Mouse (Mus musculus) MEL (cell line): ENCODE results near the gene Lrba.

Experiments
- CHD1 ChIP-seq: IDR thresholded peaks from 2 replicates; pipeline ENCODE4 v1.6.1; 2012; ENCODE audit warnings: low read depth, mild to moderate bottlenecking, inconsistent platforms, low read length, improper control_type of control experiment
- CTCF ChIP-seq, 3 experiments: IDR thresholded peaks in 2 of 3; conservative IDR thresholded peaks in 1 of 3; 2 replicates each; pipeline ENCODE4 v1.5.1; 2011 to 2012; ENCODE audit warnings: low read length in 3 of 3, low read depth in 2 of 3, mild to moderate bottlenecking in 2 of 3, improper control_type of control experiment in 1 of 3, inconsistent platforms in 1 of 3, mixed read lengths in 1 of 3, moderate library complexity in 1 of 3; ENCODE audit not compliant: control insufficient read depth in 1 of 3, insufficient read depth in 1 of 3, poor library complexity in 1 of 3, severe bottlenecking in 1 of 3
- EP300 ChIP-seq, 2 experiments: IDR thresholded peaks; 2 replicates each; pipeline ENCODE4 v1.6.1; 2011; ENCODE audit warnings: improper control_type of control experiment in 2 of 2, low read length in 2 of 2, low read depth in 1 of 2, mild to moderate bottlenecking in 1 of 2
- GATA1 ChIP-seq: IDR thresholded peaks from 2 replicates; pipeline ENCODE4 v1.6.1; 2011; ENCODE audit warnings: low read depth, low read length, improper control_type of control experiment
- MAFK ChIP-seq: IDR thresholded peaks from 2 replicates; pipeline ENCODE4 v1.6.1; 2011; ENCODE audit warnings: low read depth, mild to moderate bottlenecking, low read length, improper control_type of control experiment, borderline replicate concordance
- TCF12 ChIP-seq: IDR thresholded peaks from 2 replicates; pipeline ENCODE4 v1.6.1; 2014; ENCODE audit warnings: low read depth, mild to moderate bottlenecking, inconsistent platforms, low read length, improper control_type of control experiment, moderate library complexity
- USF2 ChIP-seq, 2 experiments: IDR thresholded peaks; 2 replicates each; pipeline ENCODE4 v1.6.1; 2011 to 2012; ENCODE audit warnings: improper control_type of control experiment in 2 of 2, low read length in 2 of 2, borderline replicate concordance in 1 of 2, inconsistent platforms in 1 of 2, low read depth in 1 of 2, mild to moderate bottlenecking in 1 of 2; ENCODE audit not compliant: insufficient read depth in 1 of 2

DNA sequence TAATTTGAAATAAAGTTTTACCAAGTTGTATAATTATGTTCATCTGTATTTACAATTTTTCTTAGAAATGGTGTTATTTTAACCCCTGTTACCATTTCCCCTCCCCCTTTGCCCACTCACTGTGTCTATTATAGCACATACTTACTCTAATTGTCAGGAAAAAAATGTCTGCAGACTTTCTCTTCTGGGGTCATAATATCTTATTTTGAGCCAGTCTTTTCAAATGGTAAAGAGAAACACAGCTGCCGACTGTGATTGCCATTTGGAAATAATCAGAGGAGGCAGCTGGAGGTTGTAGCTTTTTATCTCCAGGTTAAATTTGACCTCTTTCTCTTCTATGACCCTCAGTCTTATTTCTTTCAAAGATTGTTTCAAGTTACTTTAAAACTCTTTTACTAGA, 86.9 kb downstream of the Lrba start:
- TF ChIP-seq MAFK, result no peak
- no peak for TF ChIP-seq EP300 (IDR thresholded peaks at IDR 0.05; ENCODE audit: low read depth in 1 of 2, low read length in 2 of 2)
- no peak for TF ChIP-seq TCF12
- no peak for TF ChIP-seq CHD1
- no peak for TF ChIP-seq CTCF (IDR thresholded peaks at IDR 0.05 in 2 of 3, conservative IDR thresholded peaks at IDR 0.05 in 1 of 3; ENCODE audit: control insufficient read depth in 1 of 3, insufficient read depth in 1 of 3, low read depth in 2 of 3, low read length in 3 of 3, poor library complexity in 1 of 3, severe bottlenecking in 1 of 3)
- TF ChIP-seq GATA1, result no peak
- TF ChIP-seq USF2 (IDR thresholded peaks at IDR 0.05; ENCODE audit: borderline replicate concordance in 1 of 2, insufficient read depth in 1 of 2, low read depth in 1 of 2, low read length in 2 of 2), result no peak
